Mouse (Mus musculus) right cerebral cortex, postnatal 4 days (tissue): ENCODE results near the gene Paqr7.
"Not testable (repeated sequence)": the region's sequence is repeated elsewhere in the genome, so short reads cannot be mapped to it uniquely, and the experiment has no call there.

ENCODE experiments used
- DNase-seq: peaks from one replicate; pipeline ENCODE4 v3.0.0-alpha.2; 2022

Paqr7 gene

DNA sequence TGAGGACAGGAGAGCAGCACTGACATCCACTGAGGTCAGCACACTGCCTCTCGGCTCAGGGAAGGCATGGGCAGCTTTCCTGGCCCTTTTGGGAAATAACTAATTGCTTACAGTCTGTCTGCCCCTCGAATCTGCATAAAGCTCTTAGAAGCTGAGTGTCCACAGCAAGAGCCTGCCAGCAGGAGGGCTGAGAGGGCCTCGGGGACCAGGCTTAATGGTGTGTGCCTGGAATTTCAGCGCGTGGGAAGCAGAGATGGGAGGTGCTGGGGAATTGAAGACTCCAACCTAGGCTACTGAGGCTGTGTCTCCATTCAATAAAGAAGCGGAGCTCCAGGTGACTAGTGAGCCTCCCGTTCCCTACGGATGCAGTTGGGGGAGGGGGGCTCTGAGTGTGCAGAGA lies 22.3 kb upstream of the Paqr7 start:
- DNase-seq = no peak

DNA sequence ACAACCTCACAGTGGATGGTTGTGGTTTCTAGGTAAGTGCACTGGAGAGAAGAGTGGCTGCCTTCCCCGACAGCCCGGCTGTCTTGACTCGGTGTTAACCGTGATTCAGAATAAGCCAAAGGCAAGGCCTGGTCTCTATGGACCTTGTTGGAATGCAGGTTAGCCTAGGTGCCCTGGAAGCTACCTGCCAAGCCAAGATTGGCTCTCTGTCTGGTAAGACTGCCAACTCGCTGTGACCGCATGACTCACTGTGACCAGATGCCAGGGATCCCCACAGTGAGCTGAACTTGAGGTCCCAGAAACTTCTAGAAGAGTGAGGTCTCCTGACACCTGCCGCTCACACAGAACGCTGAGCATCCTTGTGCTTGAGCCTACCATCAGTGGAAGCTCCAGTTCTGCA lies 19.6 kb upstream of the Paqr7 start:
- DNase-seq = no peak

DNA sequence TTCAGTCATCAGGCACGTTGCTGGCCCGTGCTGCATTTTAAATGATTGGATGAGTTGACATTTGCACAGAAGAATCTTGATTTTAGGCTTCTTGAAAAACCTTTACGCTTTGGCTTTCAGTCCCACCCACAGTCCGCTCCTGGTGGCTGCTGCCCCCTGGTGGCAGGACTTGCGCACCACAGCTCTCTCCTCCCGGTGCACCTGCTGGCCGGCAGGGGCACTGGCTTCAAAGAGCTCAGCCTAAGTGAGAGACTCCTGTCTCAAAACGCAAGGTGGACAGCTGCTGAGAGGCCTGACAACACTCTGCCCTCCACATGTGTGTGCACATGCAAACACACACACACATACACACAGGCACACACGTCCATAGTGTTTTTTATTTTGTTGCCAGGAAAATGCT lies 18.5 kb upstream of the Paqr7 start:
- peak; percentile 98 for DNase-seq

DNA sequence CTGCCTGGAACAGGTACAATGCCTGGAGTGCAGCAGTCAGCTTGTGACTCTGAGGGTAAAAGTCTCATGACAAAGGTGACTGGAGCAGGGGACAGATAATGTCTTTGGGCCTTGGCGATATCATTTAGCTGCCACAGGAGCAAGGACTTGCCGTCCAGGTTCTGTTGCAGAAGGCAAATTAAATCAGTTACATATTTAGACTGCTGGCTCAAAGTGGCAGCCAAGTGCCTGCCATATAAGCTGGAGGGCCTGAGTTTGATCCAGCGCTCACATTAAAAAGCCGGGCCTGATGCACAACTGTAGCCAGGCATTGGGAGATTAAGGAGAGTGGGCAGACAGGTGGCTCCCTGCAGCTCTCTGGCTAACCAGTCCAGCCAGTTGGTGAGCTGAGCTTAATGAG lies 16.7 kb upstream of the Paqr7 start:
- no peak for DNase-seq

DNA sequence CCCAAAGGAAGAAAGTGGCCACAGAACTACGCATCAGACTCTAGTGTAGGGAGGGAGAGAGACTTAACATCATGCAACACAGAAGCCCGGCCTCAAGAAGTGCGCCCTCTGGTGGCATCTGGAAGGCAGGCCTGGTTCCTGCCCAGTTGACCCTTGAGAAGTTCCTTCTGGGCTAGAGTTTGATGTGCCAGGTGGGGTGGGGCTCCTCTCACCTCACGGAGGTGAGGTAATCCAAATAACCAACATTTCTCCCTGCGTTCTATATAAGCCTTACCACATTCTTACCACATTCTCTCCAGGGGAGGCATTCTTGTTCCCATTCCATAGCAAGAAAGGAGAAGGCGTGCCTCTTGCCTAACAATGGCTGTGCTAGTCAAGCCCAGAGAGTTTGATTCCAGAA lies 15.6 kb upstream of the Paqr7 start:
- peak; percentile 78 for DNase-seq

DNA sequence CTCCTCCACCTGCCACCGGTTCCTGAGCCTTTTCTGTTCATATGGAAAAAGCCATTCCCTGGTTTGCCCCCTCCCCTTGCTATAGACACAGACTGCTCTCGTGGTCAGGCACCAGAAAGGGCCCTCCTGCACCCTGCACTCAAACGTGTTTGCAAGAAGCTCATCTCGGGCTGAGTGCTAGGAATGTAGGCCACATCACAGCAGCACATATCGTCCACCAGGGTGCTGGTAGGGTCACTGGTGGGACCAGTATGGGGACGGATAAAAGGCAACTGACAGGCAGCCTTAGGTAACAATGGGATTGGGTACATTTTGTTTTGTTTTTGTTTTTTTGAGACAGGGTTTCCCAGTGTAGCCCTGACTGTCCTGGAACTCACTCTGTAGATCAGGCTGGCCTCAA lies 15.2 kb upstream of the Paqr7 start:
- no peak for DNase-seq

DNA sequence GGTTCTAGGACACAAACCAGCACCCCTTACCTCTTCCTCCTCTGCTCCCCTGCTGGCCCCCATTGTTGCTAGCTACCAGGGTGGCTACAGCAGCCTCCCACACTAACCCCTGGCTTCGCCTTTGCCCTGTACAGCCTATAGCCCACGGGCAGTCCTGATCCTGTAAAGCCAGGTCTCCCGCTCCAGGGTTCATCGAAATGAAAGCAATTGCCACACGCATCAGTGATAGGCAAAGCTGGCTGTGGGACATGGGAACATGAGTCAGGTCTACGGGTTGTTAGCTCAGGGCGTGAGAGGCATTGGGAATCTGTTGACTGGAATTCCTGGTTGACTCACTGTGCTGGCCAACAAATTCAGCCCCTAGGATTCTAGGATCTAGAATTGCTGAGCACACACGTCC lies 14.1 kb upstream of the Paqr7 start:
- no peak for DNase-seq

DNA sequence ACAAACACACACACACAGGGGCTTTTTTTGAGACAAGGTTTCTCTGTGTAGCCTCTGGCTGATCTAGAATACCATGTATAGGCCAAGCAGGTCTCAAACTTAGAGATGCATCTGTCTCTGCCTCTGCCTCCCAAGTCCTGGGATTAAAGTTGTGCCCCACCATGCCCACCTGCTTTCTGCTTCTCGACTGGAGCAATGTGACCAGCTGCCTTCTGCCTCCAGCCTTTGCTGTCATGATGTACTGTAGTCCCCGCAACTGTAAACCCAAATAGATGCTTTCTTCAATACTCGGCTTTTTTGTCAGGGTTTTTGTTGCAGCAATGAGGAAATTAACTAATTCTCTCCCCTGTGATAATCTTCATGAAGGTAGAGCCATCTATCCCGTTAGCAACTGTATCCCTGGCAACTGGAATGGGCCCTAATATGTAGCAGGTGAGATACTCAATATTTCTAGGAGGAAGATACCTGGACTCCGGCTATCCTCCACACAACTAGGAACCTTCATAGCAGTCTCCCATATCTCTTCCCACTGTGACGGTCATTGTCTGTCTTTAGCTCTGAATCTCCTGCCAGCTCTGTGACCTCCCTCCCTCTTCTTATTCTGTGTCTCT lies 13.3 kb upstream of the Paqr7 start:
- DNase-seq = no peak

DNA sequence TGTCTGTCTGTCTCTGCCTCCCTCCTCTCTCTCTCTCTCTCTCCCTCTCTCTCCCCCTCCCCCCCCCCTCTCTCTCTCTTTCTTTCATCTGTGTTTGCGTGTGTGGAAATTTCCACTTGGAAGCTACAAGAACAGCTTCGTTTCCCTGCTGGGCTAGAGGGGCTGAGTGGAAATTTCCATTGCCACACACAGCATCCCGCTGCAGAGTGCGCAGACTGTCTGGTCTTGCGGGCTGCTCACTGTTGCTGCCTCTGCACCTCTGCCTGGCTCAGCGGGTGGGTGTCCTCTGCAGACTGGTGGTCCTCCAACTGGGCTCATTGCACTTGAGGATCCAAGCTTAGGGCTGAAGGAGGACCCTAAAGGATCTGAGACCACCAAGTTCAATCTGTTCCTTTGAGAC lies 12.8 kb upstream of the Paqr7 start:
- DNase-seq = no peak

DNA sequence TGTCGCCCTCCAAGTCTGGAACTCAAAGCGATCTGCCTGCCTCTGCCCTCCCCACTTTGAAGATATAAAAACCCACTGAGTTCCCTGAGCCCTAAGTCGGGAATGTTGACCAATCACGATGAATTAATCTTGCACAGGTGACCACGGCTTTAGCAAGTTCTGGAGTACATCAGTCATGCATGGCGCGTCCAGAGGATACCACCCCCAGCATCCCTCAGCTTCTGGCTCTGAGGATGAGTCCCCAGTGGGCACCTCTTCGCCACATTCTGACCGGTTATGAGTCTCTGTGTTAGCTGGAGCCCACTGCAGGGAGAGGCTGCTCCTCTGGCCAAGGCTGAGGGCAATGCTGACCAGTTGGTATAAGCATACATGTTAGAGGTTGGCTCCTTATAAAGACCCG lies 12.3 kb upstream of the Paqr7 start:
- no peak for DNase-seq

DNA sequence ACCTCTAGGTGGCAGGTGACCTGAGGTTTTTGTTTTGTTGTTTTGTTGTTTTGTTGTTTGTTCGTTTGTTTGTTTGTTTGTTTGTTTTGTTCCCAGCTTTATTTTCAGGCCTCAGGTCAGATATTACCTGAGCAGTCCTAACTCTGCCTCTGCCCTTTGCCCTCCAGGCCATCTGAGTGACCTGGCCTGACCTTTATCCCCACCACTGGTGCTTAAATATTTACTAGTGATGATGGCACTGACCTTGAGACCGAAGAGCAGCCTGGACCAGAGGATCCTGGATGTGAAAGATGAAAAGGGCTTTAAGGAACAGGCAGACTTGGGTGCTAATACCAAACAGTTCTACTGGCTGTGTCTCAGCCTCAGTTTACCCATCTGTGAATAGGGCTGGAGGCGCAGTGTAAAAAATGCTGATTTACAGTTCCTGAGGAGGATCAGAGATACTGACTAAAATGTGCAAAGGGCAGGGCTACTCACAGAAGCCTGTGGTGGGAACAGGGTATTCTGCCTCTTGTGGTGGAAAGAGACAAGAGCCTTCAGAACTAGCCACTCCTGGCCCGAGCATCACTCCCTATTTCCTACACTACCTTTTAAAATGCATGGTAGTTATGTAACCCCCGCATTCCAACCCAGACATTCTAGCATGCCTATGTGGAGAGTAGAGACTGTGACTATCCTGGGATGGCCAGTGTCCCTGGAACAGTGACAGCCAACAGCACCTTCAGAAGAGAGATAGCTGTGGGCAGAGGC lies 11.2 kb upstream of the Paqr7 start:
- no peak for DNase-seq

DNA sequence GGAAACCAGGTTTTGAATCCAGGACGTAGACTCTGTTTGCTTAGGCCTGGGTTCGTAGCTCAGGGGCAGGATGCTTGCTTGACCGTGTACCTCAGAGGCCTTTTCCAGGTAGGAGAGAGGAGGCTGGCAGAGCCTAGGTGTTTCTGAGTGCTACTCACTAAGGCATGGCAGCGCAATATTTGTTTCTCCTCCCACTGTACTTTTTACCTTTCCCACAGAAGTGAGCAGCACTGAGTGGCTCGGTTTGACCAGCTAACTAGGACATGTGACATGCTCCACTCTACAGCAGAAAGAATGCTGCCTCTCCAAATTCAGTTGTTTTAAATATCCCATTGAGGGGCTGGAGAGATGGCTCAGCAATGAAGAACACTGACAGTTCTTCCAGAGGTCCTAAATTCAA lies 8.3 kb upstream of the Paqr7 start:
- DNase-seq = no peak

DNA sequence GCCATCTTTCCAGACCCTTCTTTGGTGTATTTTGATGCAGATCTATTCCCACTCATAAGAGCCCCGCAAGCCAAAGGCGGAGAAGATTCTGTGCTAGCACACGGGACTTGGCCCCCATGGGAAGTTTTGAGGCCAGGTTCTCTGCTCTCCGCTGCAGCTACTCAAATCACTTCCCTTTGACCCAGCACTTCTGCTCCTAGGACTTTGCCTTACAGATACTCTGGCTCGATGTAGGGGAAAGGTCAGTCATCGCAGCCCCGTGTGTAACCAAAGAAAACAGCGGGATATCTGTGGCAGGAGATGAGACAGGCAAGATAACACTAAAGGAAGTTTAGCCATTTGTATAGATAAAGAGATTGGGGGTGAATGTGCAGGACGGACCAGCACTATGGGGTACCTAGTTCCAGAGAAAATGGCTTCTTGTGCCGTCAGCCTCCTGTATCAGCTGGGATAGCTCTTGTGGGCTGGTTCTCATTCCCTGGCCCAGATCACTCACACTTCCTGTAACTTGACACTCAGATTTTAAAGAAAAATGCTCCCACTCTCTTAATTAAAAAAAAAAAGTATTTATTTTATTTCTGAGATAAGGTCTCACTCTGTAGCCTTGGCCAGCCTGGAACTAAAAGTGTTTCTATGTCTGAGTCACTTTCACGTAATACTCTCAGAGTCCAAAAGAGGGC lies 6.4 kb upstream of the Paqr7 start:
- DNase-seq = no peak

DNA sequence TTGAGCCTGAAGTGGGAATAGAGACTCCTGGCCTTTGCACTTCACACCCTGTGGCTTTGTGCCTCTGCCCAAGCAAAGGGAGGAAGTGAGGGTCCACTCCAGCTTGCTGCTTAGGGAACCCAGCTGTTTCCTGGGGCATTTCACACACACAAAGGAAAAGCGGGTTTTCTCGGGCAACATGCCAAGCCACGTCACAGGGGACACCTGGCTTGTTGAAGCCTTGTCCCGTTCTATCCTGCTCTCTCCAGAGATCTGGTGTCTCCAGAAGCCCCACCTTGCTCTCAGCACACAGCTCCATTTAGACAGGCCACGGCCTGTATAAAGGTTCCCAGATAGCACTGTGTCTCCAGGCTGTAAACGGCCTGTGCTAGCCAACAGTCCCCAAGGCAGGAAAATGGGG lies 4.8 kb upstream of the Paqr7 start:
- no peak for DNase-seq

DNA sequence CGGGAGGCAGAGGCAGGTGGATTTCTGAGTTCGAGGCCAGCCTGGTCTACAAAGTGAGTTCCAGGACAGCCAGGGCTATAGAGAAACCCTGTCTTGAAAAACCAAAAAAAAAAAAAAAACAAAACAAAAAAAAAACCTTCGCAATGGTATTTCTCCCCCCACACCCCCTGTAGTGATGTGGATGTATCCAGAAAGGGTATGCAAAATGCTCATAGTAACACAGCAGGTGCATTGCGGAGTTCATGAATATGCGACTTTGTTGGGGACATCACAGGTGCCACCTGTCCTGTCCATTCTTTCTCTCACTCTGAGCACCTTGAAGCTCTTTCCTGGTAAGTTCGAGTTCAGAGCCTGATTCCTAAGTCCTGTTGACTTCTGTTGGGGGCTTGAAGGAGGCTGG lies 2.3 kb upstream of the Paqr7 start:
- not testable (repeated sequence) for DNase-seq

DNA sequence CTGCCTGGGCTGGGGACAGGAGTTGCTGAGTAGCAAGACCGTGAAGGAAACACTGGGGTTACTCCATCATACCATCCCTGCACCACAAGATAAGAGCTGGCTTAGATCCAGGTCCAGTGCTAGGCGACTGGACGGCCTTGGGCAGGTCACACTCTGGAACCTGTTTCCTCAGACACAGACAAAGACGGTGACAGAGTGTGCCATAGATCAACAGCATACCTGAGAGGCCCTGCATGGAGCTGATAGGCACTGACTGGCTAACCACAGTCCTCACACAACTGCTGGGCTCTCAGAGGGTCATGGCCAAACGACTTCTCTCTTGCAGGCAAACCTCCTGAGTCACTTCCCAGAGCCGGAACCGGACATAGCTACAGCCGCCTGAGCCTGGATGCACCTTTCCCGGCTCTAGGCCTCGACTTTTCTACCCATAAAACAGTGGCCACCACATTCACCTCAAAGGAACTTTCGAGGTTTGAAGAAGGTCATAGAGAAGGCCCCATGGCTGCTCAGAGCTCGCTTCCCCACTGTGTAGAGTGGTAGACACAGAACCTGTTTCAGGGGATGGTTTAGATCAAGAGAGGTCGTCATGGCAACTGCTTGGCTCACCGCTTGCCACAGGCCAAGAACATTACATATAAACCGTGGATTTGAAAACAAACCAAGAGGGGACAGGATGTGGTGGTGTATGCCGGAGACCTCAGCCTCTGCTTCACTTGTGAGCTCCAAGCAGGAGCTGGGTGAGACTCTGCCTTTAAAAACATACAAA lies 1.5 kb upstream of the Paqr7 start:
- DNase-seq = no peak

DNA sequence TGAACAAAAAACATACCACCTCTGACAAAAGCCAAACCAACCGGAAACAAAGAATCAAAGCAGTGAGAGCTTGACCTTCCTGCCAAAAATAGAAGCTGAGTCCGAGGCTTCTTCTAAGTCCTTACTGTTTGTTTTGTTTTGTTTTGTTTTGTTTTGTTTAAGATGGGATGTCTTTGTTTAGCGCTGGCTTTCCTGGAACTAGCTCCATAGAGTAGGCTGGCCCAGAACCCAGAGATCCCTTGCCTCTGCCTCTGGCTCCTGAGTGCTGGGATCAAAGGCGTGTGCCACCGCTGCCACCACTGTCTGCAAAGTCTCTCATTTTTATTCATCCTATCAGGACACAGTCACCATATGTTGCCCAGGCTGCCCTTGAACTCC lies 962 bp upstream of the Paqr7 start:
- DNase-seq = no peak

DNA sequence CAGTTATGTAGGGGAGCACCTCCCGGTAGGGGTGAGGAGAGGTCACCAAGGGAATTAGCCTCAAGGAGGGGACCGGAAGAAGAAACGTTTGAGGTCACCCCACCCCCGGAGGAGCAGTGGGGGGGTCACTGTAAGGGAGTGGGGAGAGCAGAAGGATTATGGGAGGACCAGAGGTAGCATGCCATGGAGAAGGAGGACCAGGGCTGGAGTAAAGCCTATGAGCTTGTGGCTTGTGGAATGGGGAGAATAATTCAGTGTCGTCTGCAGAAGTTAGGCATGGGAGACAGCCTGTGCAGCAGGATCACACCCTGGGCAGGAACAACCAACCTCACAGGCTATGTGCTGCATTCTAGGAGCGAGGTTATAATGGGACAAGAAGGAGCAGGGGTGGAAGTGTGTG lies 726 bp downstream of the Paqr7 start:
- DNase-seq = no peak

DNA sequence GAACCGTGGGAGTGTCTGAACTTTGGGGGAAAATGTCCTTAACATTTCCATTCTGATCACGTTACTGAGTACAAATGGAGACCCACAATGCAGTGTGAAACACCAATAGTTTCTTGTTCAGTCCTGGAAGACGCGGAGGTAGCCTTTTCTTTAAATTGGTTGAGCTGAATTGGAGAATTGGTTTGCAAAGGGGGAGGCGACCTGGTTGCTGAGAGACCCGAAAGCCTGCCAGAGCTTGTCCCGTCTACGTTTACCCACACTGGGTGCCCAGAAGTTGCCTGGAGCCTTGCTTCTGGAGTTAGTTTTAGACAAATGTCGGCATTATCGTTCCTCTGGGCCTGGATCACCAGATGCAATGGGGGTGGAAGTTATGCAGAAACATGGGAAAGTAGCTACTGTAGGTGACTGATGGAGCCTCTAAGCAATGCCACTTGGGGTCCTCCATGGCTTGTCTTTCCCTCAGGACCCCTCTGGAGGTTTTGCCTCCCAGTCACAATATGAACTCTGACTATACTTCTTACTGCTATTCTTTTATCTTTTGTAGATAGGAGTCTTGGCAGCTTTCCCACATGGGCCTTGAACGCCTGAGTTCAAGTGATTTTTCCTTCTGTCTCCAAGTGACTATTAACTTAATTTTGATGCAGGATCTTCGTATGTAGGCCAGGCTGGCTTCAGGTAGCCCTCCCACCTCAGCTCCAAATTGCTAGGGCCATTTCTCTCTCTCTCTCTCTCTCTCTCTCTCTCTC lies 1.7 kb downstream of the Paqr7 start:
- no peak for DNase-seq

DNA sequence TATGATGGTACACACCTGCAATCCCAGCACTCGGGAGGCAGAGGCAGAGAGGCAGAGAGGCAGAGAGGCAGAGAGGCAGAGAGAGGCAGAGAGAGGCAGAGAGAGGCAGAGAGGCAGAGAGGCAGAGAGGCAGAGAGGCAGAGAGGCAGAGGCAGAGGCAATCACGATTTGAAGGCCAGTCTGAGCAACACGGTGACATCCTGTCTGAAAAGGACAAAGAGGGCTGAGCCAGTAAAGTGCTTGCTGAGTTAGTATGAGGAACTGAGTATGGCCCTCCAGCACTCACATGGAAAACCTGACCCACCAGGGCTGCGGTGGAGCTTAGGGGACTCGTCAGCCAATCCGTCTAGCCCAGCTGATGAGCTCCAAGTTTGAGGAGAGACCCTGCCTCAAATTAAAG lies 2.5 kb downstream of the Paqr7 start:
- DNase-seq = not testable (repeated sequence)

DNA sequence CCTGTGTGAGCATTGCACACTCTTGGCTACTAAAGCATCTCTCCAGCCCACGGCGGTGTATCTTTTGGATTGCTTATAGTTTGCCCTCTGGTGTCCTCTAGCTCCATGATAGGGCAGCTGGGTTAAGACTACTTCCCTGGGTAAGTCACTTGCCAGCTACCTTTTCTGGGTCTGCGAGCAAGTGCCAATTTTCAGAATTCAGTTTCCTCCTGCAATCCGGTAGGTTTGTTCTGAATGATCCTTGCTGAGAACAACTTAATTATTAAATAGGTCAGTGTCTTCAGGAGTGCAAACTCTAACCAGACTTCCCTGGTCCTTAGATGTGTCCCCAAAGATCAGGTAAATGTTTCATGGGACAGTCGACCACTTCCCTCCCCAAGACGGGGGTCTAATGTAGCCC lies 4.6 kb downstream of the Paqr7 start:
- no peak for DNase-seq

DNA sequence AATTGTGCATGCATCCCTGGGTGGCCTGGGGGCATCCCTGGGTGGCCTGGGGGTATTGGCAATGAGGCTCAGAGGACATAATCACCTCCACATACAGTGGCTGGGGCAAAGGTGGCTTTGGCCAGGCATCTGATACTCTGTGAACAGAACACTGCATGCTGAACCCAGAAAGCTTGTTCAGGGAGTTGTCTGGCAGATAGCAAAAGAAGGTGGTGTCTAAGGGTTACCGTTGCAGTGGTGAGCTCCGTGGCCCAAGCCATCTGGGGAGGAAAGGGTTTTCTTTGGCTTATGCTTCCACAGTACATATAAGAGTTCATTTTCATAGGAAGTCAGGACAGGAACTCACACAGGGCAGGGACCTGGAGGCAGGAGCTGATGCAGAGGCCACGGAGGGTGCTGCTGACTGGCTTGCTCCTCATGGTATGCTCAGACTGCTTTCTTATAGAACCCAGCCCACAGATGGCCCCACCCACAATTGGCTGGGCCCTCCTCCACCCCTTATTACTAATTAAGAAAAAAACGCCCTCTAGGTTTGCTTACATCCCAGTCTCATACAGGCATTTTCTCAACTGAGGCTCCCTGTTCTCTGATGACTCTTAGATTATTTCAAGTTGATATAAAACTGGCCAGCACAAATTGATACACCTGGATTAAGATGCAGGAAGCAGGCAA lies 7.3 kb downstream of the Paqr7 start:
- no peak for DNase-seq
